Mouse (Mus musculus) common myeloid progenitor, adult 5-6 weeks (primary cell): ENCODE results near the gene Thbs3. TPM values are rescaled to one million over a fixed set of nuclear protein-coding genes. Genes with fewer than 3 reads are reported as not detected.

ENCODE experiments used
- total RNA-seq: library from RNA; stranded (forward); fragments of 200-1000, 187-1606 nt; gene quantifications from 2 replicates; pipeline ENCODE4 v1.2.3, GENCODE M21; 2017

Gene Thbs3
- total RNA-seq, 1 experiment from 2014 or later: 0.09 TPM

Other genes with a start within 250 kb of the Thbs3 start
- 15.8 and 18.3 TPM in 2 replicates for gene Rusc1, start 121.9 kb upstream of the Thbs3 start, total RNA-seq
- not detected in 2 replicates for gene Gm43738, start 114.1 kb upstream of the Thbs3 start, total RNA-seq
- 102 and 103 TPM in 2 replicates for gene Fdps, start 113.2 kb upstream of the Thbs3 start, total RNA-seq
- 44.1 and 92.6 TPM in 2 replicates for gene Pklr, start 79.0 kb upstream of the Thbs3 start, total RNA-seq
- 0.37 and 0.53 TPM in 2 replicates for gene Hcn3, start 55.0 kb upstream of the Thbs3 start, total RNA-seq
- 48.5 and 80.8 TPM in 2 replicates for gene Clk2, start 50.4 kb upstream of the Thbs3 start, total RNA-seq
- gene Scamp3, start 37.7 kb upstream of the Thbs3 start, total RNA-seq: 29.2 and 46.9 TPM in 2 replicates
- 4.5 and 8.6 TPM in 2 replicates for gene Fam189b, start 32.0 kb upstream of the Thbs3 start, total RNA-seq
- 37.8 and 41.5 TPM in 2 replicates for gene Gba, start 12.3 kb upstream of the Thbs3 start, total RNA-seq
- gene Mtx1, start 11.9 kb downstream of the Thbs3 start, total RNA-seq: 81.9 and 104 TPM in 2 replicates
- 0.29 TPM in 1 of 2 replicates, not detected in the other for gene Muc1, start 13.9 kb downstream of the Thbs3 start, total RNA-seq
- gene Krtcap2, start 30.8 kb downstream of the Thbs3 start, total RNA-seq: 142 and 159 TPM in 2 replicates
- gene Trim46, start 31.1 kb downstream of the Thbs3 start, total RNA-seq: 0.49 and 7.1 TPM in 2 replicates
- gene Dpm3, start 44.2 kb downstream of the Thbs3 start, total RNA-seq: 63.6 and 66.6 TPM in 2 replicates
- 32.5 and 65.3 TPM in 2 replicates for gene Slc50a1, start 55.4 kb downstream of the Thbs3 start, total RNA-seq
- not detected in 2 replicates for gene Efna1, start 66.0 kb downstream of the Thbs3 start, total RNA-seq
- gene Efna3, start 107.8 kb downstream of the Thbs3 start, total RNA-seq: not detected in 2 replicates
- gene Efna4, start 122.8 kb downstream of the Thbs3 start, total RNA-seq: 1.7 and 3.8 TPM in 2 replicates
- gene Adam15, start 134.8 kb downstream of the Thbs3 start, total RNA-seq: 34.0 and 35.2 TPM in 2 replicates
- not detected in 2 replicates for gene Dcst2, start 146.8 kb downstream of the Thbs3 start, total RNA-seq
- gene Dcst1, start 150.1 kb downstream of the Thbs3 start, total RNA-seq: 0.09 TPM in 1 of 2 replicates, not detected in the other
- 5.0 and 5.3 TPM in 2 replicates for gene Zbtb7b, start 179.6 kb downstream of the Thbs3 start, total RNA-seq
- gene Lenep, start 187.6 kb downstream of the Thbs3 start, total RNA-seq: 1.6 TPM in 1 of 2 replicates, not detected in the other
- 7.1 and 12.0 TPM in 2 replicates for gene Flad1, start 196.7 kb downstream of the Thbs3 start, total RNA-seq
- 151 and 194 TPM in 2 replicates for gene Cks1b, start 203.2 kb downstream of the Thbs3 start, total RNA-seq
- 28.2 and 41.0 TPM in 2 replicates for gene Shc1, start 203.3 kb downstream of the Thbs3 start, total RNA-seq
- gene Pygo2, start 215.0 kb downstream of the Thbs3 start, total RNA-seq: 13.5 and 13.9 TPM in 2 replicates
- 13.6 and 21.3 TPM in 2 replicates for gene Pbxip1, start 221.5 kb downstream of the Thbs3 start, total RNA-seq
- 20.7 and 22.1 TPM in 2 replicates for gene Pmvk, start 239.4 kb downstream of the Thbs3 start, total RNA-seq